Mouse (Mus musculus) limb, embryonic 13.5 days (tissue): Measurements from ENCODE around the gene Jkamp. TPM values are rescaled to one million over a fixed set of nuclear protein-coding genes. Genes with fewer than 3 reads are reported as not detected.

Experiments
- ATAC-seq: fragments of 200-750 bp; cut with Nextera tagmentation; 2 replicates; pipeline ENCODE4 v1.8.0; 2017; ENCODE audit warnings: low read depth, moderate number of reproducible peaks, moderate TSS enrichment; ENCODE audit not compliant: low FRiP score
- H3K27ac ChIP-seq: fragments of 300-500 bp; sonication (generic); 2 replicates; pipeline ENCODE4 v1.5.1; 2015; ENCODE audit warnings: inconsistent platforms, mild to moderate bottlenecking, moderate library complexity
- H3K27me3 ChIP-seq: fragments of 300-500 bp; sonication (generic); 2 replicates; pipeline ENCODE4 v1.6.1; 2015; ENCODE audit warnings: mild to moderate bottlenecking, inconsistent platforms
- H3K36me3 ChIP-seq: fragments of 300-500 bp; sonication (generic); 2 replicates; pipeline ENCODE4 v1.6.1; 2015; ENCODE audit warnings: inconsistent platforms, mild to moderate bottlenecking, moderate library complexity
- H3K4me1 ChIP-seq: fragments of 300-500 bp; sonication (generic); 2 replicates; pipeline ENCODE4 v1.6.1; 2015; ENCODE audit warnings: inconsistent platforms
- H3K4me2 ChIP-seq: fragments of 300-500 bp; sonication (generic); replicated peaks from 2 replicates; pipeline ENCODE4 v1.6.1; 2015; ENCODE audit warnings: inconsistent platforms, mild to moderate bottlenecking, moderate library complexity
- H3K4me3 ChIP-seq: fragments of 300-500 bp; sonication (generic); 2 replicates; pipeline ENCODE4 v1.5.1; 2015; ENCODE audit warnings: moderate library complexity, mild to moderate bottlenecking, inconsistent platforms
- H3K9ac ChIP-seq: fragments of 300-500 bp; sonication (generic); 2 replicates; pipeline ENCODE4 v1.6.1; 2015; ENCODE audit warnings: mild to moderate bottlenecking, inconsistent platforms
- H3K9me3 ChIP-seq: fragments of 300-500 bp; sonication (generic); 2 replicates; pipeline ENCODE4 v1.6.1; 2016; ENCODE audit warnings: inconsistent platforms
- WGBS: fragments of 180-500 bp; shearing (Covaris S2); methylation state at CpG from one replicate; pipeline ENCODE4 v1.1.7; 2015; 5-methylcytosine and 5-hydroxymethylcytosine counted together
- microRNA-seq: library from miRNA; unstranded; fragments of <30 nt; microRNA quantifications from one replicate; pipeline ENCODE4, GENCODE M21; 2016
- polyA plus RNA-seq: library from polyadenylated mRNA; unstranded; fragments of >200 nt; fragmentation: Nextera tagmentation; extraction: Ambion mirVana; gene quantifications from 2 replicates; pipeline ENCODE4 v1.2.1, GENCODE M21; 2015

Gene Jkamp
- polyA plus RNA-seq, 1 experiment from 2014 or later, result 78.2 TPM

DNA sequence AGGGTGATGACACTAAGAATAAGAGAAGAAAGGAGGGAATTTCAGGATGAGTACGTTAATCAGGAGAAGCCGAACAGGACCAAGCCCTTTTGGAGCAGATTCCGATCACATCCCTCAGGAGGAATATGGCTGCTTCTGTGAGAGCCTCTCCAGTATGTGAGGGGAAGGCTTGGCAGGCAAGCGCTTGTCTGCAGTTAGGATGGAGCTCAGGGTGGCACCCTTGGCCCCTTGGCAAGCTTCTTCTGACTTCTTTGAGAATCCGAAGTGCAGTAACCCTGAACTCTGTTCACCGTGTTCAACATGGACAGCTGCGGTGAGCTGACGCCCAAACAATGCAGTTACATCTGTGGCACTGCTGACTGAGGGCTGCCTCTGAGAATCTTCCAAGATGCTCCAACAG is 11.6 kb downstream of the Jkamp start:
- H3K9ac ChIP-seq, result no peak overlapping the region
- 95% methylated on average over 8 of the region's 8 CpGs for WGBS
- ATAC-seq, result no peak
- no peaks in the 10 kb centered on the region for H3K4me1 ChIP-seq
- H3K4me3 ChIP-seq, result no peak overlapping the region
- H3K4me2 ChIP-seq, result no peak overlapping the region
- peaks cover 82% of the 10 kb centered on the region for H3K36me3 ChIP-seq
- no peak overlapping the region for H3K27ac ChIP-seq
- no peaks in the 10 kb centered on the region for H3K9me3 ChIP-seq
- no peaks in the 10 kb centered on the region for H3K27me3 ChIP-seq

DNA sequence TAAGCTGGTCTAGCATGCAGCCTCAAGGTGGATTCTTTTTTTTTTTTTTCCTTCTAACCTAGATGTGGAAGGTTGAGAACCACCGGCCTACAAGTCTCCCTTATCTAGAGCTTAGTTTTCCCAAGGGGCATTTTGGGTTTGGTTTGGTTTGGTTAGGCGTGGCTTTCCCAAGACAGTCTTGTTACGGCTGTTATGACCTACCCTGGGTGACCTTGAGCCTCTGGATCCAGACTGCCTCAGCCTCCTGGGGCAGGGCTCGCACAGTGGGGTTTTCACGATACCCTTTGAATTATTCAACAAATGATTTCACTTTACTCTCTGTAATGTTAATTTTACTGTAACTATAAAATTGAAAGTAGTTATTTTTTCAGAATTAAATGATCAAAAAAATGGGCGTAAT is 17.4 kb downstream of the Jkamp start:
- no peak overlapping the region for H3K9ac ChIP-seq
- no peaks in the 10 kb centered on the region for H3K9me3 ChIP-seq
- no peak overlapping the region for H3K4me2 ChIP-seq
- no peak for ATAC-seq
- no peak overlapping the region for H3K4me3 ChIP-seq
- no peaks in the 10 kb centered on the region for H3K4me1 ChIP-seq
- H3K27ac ChIP-seq, result no peak overlapping the region
- 0 out of 2 replicates have a peak, but pooled peaks cover 3% of the 10 kb centered on the region for H3K27me3 ChIP-seq
- WGBS, result 84% methylated on average over 6 of the region's 6 CpGs
- peaks cover 29% of the 10 kb centered on the region for H3K36me3 ChIP-seq

DNA sequence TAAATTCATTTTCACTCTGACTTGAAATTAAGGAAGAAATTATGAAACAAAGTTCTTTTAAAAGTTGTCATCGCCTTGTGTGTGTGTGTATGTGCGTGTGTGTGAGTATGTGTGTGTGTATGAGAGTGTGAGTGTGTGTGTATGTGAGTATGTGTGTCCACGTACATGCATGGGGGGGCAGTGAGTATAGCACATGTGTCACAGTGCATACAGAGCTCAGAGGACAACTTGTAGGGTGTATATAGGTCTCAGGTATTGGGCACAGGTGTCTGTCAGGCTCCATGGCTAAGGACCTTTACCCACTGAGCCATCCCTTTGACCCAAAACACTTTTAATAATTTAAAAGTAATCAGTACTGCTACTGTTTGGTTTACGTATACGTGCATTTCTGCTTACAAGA is 18.6 kb downstream of the Jkamp start:
- H3K36me3 ChIP-seq, result peaks cover 23% of the 10 kb centered on the region
- WGBS, result 82% methylated on average over 5 of the region's 5 CpGs
- H3K4me2 ChIP-seq, result no peak overlapping the region
- H3K4me1 ChIP-seq, result no peaks in the 10 kb centered on the region
- no peak overlapping the region for H3K27ac ChIP-seq
- no peak overlapping the region for H3K9ac ChIP-seq
- ATAC-seq, result peak; percentile 32; the same call in 1 of the 2 replicates
- peaks cover 7% of the 10 kb centered on the region; the same call in 1 of the 2 replicates for H3K27me3 ChIP-seq
- no peak overlapping the region for H3K4me3 ChIP-seq
- no peaks in the 10 kb centered on the region for H3K9me3 ChIP-seq

DNA sequence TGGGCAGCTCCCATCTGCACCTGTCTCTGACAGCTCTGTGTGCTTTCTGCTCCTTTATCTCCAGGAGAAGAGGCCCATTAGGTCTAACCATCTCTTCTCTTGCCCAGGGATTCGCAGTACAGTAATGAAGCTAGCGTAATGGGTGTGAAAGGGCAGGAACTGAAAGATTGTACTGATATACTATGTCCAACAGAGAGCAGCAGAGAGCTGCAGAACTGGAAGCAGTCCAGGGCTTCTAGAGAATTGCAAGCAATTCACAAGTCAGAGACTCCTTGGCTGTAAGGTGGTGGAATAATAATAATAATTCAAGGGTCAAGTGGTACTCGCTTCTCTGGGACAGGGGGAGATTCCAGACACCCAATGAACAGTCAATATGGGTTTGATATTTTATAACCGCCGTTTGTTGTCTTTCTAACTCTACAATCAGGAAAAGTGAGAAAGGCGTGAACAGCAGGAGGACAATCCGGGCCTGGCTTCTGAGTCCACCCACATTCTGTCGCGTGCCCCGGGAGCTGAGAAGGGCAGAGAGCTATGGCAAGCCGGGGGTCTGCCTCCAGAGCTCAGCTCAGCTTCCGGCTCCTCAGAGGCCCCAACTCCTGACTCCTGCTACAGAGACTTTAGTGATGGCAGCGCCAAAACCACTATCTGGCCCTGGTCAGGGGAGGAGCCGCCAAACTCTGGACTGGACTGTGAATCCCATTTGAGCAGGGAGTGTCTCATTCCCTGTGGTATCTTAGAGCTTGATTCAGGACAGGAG is 19.3 kb downstream of the Jkamp start:
- Histone ChIP-seq H3K27me3 (peaks cover 7% of the 10 kb centered on the region; the same call in 1 of the 2 replicates), H3K4me2 (0 out of 2 replicates have a peak overlapping the region, but pooled peaks have one; percentile 14), H3K9ac (no peak overlapping the region), H3K36me3 (peaks cover 16% of the 10 kb centered on the region), H3K27ac (no peak overlapping the region), H3K4me3 (no peak overlapping the region), H3K9me3 (no peaks in the 10 kb centered on the region), H3K4me1 (no peaks in the 10 kb centered on the region)
- WGBS, result 30% methylated on average over 14 of the region's 14 CpGs
- 0 out of 2 replicates have a peak, but pooled peaks have one; percentile 32 for ATAC-seq

DNA sequence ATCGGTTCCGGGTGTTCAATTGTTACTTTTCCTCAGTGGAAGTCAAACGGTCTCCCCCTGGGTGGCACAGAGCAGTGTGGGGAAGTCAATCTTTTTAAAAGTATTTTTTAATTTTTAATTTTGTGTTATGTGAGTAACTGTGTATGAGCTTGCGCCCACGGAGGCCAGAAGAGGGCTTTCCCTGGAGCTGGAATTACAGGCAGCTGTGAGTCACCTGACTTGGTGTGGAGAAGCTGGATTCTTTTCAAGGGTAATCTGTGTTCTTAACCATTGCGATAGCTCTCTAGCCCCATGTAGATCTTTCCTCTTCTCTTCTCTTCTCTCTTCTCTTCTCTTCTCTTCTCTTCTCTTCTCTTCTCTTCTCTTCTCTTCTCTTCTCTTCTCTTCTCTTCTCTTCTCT is 29.7 kb downstream of the Jkamp start:
- H3K9me3 ChIP-seq, result no peaks in the 10 kb centered on the region
- no peak overlapping the region for H3K27ac ChIP-seq
- no peak for ATAC-seq
- 72% methylated on average over 6 of the region's 6 CpGs for WGBS
- no peak overlapping the region for H3K4me3 ChIP-seq
- H3K36me3 ChIP-seq, result no peaks in the 10 kb centered on the region
- H3K9ac ChIP-seq, result no peak overlapping the region
- no peak overlapping the region for H3K4me2 ChIP-seq
- H3K27me3 ChIP-seq, result 0 out of 2 replicates have a peak, but pooled peaks cover 3% of the 10 kb centered on the region
- H3K4me1 ChIP-seq, result no peaks in the 10 kb centered on the region

DNA sequence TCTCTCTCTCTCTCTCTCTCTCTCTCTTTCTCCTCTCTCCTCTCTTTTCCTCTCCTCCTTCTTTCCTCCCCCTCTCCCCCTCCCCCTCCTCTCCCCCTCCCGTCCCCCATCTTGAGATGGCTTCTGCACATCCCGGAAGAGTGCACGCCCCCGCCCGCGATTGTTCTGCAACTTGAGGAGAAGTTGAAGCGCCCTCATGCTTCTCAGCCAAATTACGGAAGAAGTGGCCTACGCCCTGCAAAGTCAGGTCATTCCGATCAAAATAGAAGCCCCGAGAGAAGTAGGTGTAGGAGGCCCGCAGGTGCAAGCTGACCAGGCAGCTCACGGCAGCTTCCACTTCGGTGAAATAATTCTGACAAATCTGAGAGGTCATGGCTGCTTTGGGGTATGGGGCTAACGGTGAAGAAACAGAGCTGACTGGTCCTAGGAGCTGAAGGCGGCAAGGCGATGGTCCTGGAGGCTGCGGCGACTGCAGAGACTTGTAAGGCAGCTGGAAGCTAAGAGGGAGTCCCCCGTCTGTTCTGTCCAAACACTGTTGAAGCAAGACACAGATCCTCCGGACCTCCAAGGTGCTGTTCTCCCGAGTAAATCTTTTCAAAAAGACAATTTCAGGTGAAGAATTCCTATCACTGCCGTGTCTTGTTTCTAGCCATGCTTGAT is 30.4 kb downstream of the Jkamp start:
- H3K4me1 ChIP-seq, result no peaks in the 10 kb centered on the region
- no peak for ATAC-seq
- WGBS, result 76% methylated on average over 22 of the region's 23 CpGs

DNA sequence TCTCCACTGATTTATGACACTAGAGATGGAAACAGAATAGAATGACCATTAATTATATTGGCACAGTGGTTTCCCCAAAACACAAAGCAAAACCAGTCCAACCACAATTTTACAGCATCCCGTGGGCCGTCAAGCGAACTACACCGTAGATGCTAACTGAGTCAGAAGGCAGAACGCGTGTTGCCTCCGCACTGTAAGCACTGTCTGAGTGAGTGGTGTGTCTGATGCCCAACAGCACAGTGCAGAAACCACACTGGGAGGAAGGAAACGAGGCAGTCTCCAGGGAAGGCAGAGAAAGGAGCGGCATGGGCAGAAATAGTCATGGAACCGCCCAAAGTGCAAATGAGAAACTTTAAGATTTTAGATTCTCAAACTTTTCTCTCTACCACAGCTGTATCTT is 43.8 kb downstream of the Jkamp start:
- H3K27ac ChIP-seq, result no peak overlapping the region
- H3K36me3 ChIP-seq, result no peaks in the 10 kb centered on the region
- 90% methylated on average over 10 of the region's 10 CpGs for WGBS
- no peak for ATAC-seq
- no peak overlapping the region for H3K9ac ChIP-seq
- H3K27me3 ChIP-seq, result no peaks in the 10 kb centered on the region
- H3K9me3 ChIP-seq, result no peaks in the 10 kb centered on the region
- H3K4me2 ChIP-seq, result no peak overlapping the region
- H3K4me3 ChIP-seq, result no peak overlapping the region
- no peaks in the 10 kb centered on the region for H3K4me1 ChIP-seq

More for the DNA sequence above, 30.4 kb downstream of the Jkamp start:
- H3K27ac ChIP-seq, result no peak overlapping the region
- H3K4me3 ChIP-seq, result no peak overlapping the region
- no peak overlapping the region for H3K4me2 ChIP-seq
- H3K9me3 ChIP-seq, result no peaks in the 10 kb centered on the region
- 0 out of 2 replicates have a peak, but pooled peaks cover 3% of the 10 kb centered on the region for H3K27me3 ChIP-seq
- no peaks in the 10 kb centered on the region for H3K36me3 ChIP-seq
- no peak overlapping the region for H3K9ac ChIP-seq

DNA sequence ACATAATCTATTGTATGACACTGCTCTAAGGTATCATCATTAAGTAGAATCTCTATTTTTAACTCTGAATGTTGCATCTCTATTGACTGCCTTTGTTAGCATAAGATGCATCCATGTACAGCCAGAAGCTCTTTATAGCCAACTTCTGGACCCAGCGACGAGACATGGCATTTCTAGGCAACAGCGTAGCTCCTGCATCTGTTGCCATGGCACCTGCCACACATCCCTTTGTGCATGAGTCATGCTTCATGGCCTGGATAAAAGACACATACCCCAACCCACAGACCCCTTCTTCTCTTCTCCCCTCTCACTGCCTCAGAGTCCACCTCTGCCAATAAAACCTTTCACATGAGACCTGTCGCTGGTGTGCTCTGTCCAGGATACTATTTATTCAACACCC is 65.4 kb downstream of the Jkamp start:
- Histone ChIP-seq H3K4me3 (no peak overlapping the region), H3K36me3 (no peaks in the 10 kb centered on the region), H3K4me2 (no peak overlapping the region), H3K27me3 (no peaks in the 10 kb centered on the region), H3K9ac (no peak overlapping the region), H3K27ac (no peak overlapping the region), H3K9me3 (no peaks in the 10 kb centered on the region), H3K4me1 (no peaks in the 10 kb centered on the region)
- WGBS, result 86% methylated on average over 4 of the region's 4 CpGs
- no peak for ATAC-seq

Small RNA genes within 50 kb of the gene (microRNA-seq; reads per million reads assigned to microRNA genes)
- gene Gm24466, result not detected

Other genes starting within 250 kb of the Jkamp start
- gene Gpr135, start 14.5 kb upstream of the Jkamp start, polyA plus RNA-seq, result 0.38 and 0.83 TPM in 2 replicates
- gene L3hypdh, start 150 bp upstream of the Jkamp start, polyA plus RNA-seq, result 17.9 and 18.0 TPM in 2 replicates
- gene Ccdc175, start 99.4 kb downstream of the Jkamp start, polyA plus RNA-seq, result not detected in 2 replicates